Mouse (Mus musculus) bone marrow macrophage, adult 2 months (primary cell): ENCODE measurements at regions not wholly inside any gene's neighbourhood (a gene's known extent, or its start where the extent isn't known, plus 50 kb on each side); places are given as distances from the start of the nearest gene placed in this dataset.

Experiments
- CTCF ChIP-seq: IDR thresholded peaks from 2 replicates; pipeline ENCODE4 v1.5.1; 2012; ENCODE audit warnings: low read depth, mild to moderate bottlenecking, low read length, moderate library complexity
- POLR2A ChIP-seq: IDR thresholded peaks from 2 replicates; pipeline ENCODE4 v1.6.1; 2012; ENCODE audit warnings: mild to moderate bottlenecking, low read depth, low read length, borderline replicate concordance

GRCm38 (mm10) chr15:41936697-41937096, 1802.5 kb downstream of the 9330182O14Rik start:
- TF ChIP-seq CTCF (no peak), POLR2A (no peak)
